Mouse (Mus musculus) limb, embryonic 15.5 days (tissue): ENCODE data around the gene Lrrc59. TPM values are rescaled to one million over a fixed set of nuclear protein-coding genes. Genes with fewer than 3 reads are reported as not detected.

Experiments used
- ATAC-seq: fragments of 200-750 bp; cut with Nextera tagmentation; 2 replicates; pipeline ENCODE4 v1.8.0; 2017; ENCODE audit warnings: low read depth, moderate TSS enrichment; ENCODE audit not compliant: insufficient number of reproducible peaks, low FRiP score, low TSS enrichment
- H3K27ac ChIP-seq: fragments of 300-500 bp; sonication (generic); 2 replicates; pipeline ENCODE4 v1.5.1; 2015; ENCODE audit warnings: moderate library complexity, mild to moderate bottlenecking, inconsistent platforms
- H3K27me3 ChIP-seq: fragments of 300-500 bp; sonication (generic); 2 replicates; pipeline ENCODE4 v1.6.1; 2015; ENCODE audit warnings: inconsistent platforms
- H3K36me3 ChIP-seq: fragments of 300-500 bp; sonication (generic); 2 replicates; pipeline ENCODE4 v1.6.1; 2015; ENCODE audit warnings: inconsistent platforms
- H3K4me1 ChIP-seq: fragments of 300-500 bp; sonication (generic); 2 replicates; pipeline ENCODE4 v1.6.1; 2015; ENCODE audit warnings: inconsistent platforms
- H3K4me2 ChIP-seq: fragments of 300-500 bp; sonication (generic); 2 replicates; pipeline ENCODE4 v1.6.1; 2015; ENCODE audit warnings: mild to moderate bottlenecking, inconsistent platforms
- H3K4me3 ChIP-seq: fragments of 300-500 bp; sonication (generic); 2 replicates; pipeline ENCODE4 v1.5.1; 2015; ENCODE audit warnings: mild to moderate bottlenecking, inconsistent platforms
- H3K9ac ChIP-seq: fragments of 300-500 bp; sonication (generic); 2 replicates; pipeline ENCODE4 v1.6.1; 2015; ENCODE audit warnings: inconsistent platforms
- H3K9me3 ChIP-seq: fragments of 300-500 bp; sonication (generic); 2 replicates; pipeline ENCODE4 v1.6.1; 2016; ENCODE audit warnings: inconsistent platforms
- WGBS: fragments of 180-500 bp; shearing (Covaris S2); methylation state at CpG from one replicate; pipeline ENCODE4 v1.1.7; 2015; 5-methylcytosine and 5-hydroxymethylcytosine counted together
- polyA plus RNA-seq: library from polyadenylated mRNA; unstranded; fragments of >200 nt; fragmentation: Nextera tagmentation; extraction: Ambion mirVana; gene quantifications from 2 replicates; pipeline ENCODE4 v1.2.1, GENCODE M21; 2015

Gene Lrrc59
- polyA plus RNA-seq, 1 experiment from 2014 or later = 231 TPM

GRCm38 (mm10) chr11:94610744-94611740, 18.5 kb upstream of the Lrrc59 start:
- no peak for ATAC-seq
- no peaks in the 10 kb centered on the region for H3K36me3 ChIP-seq
- no peak overlapping the region for H3K4me3 ChIP-seq
- no peaks in the 10 kb centered on the region for H3K4me1 ChIP-seq
- H3K4me2 ChIP-seq = no peak overlapping the region
- H3K27ac ChIP-seq = no peak overlapping the region
- WGBS = 62% methylated on average over 4 of the region's 4 CpGs
- H3K27me3 ChIP-seq = no peaks in the 10 kb centered on the region
- H3K9me3 ChIP-seq = no peaks in the 10 kb centered on the region
- H3K9ac ChIP-seq = no peak overlapping the region

- Histone ChIP-seq H3K9ac (no peak overlapping the region), H3K4me1 (no peaks in the 10 kb centered on the region), H3K4me3 (no peak overlapping the region), H3K27me3 (no peaks in the 10 kb centered on the region), H3K4me2 (no peak overlapping the region), H3K36me3 (no peaks in the 10 kb centered on the region), H3K9me3 (no peaks in the 10 kb centered on the region), H3K27ac (no peak overlapping the region)
- 74% methylated on average over 4 of the region's 4 CpGs for WGBS
- ATAC-seq = no peak
Observed at GRCm38 (mm10) chr11:94614603-94615002, 15.0 kb upstream of the Lrrc59 start.

- no peaks in the 10 kb centered on the region for H3K4me1 ChIP-seq
- no peak for ATAC-seq
Observed at GRCm38 (mm10) chr11:94615494-94615893, 14.1 kb upstream of the Lrrc59 start.

GRCm38 (mm10) chr11:94617646-94618045, 11.9 kb upstream of the Lrrc59 start:
- 86% methylated on average over 2 of the region's 2 CpGs for WGBS
- no peak overlapping the region for H3K27ac ChIP-seq
- H3K36me3 ChIP-seq = no peaks in the 10 kb centered on the region
- H3K4me3 ChIP-seq = no peak overlapping the region
- no peak overlapping the region for H3K4me2 ChIP-seq
- no peaks in the 10 kb centered on the region for H3K27me3 ChIP-seq
- H3K9ac ChIP-seq = no peak overlapping the region
- H3K4me1 ChIP-seq = no peaks in the 10 kb centered on the region
- ATAC-seq = no peak
- H3K9me3 ChIP-seq = no peaks in the 10 kb centered on the region

More at GRCm38 (mm10) chr11:94615494-94615893, 14.1 kb upstream of the Lrrc59 start:
- H3K27me3 ChIP-seq = no peaks in the 10 kb centered on the region
- no peak overlapping the region for H3K27ac ChIP-seq
- H3K4me3 ChIP-seq = no peak overlapping the region
- no peak overlapping the region for H3K4me2 ChIP-seq
- no peak overlapping the region for H3K9ac ChIP-seq
- H3K36me3 ChIP-seq = no peaks in the 10 kb centered on the region
- 24% methylated on average over 4 of the region's 4 CpGs for WGBS
- H3K9me3 ChIP-seq = no peaks in the 10 kb centered on the region

- H3K27me3 ChIP-seq = no peaks in the 10 kb centered on the region
- H3K27ac ChIP-seq = no peak overlapping the region
- H3K9ac ChIP-seq = no peak overlapping the region
- H3K4me2 ChIP-seq = no peak overlapping the region
- H3K4me3 ChIP-seq = no peak overlapping the region
- no peak for ATAC-seq
- H3K9me3 ChIP-seq = no peaks in the 10 kb centered on the region
- H3K4me1 ChIP-seq = no peaks in the 10 kb centered on the region
- WGBS = 55% methylated on average over 6 of the region's 6 CpGs
- no peaks in the 10 kb centered on the region for H3K36me3 ChIP-seq
Observed at GRCm38 (mm10) chr11:94620766-94621457, 8.7 kb upstream of the Lrrc59 start.

- H3K9ac ChIP-seq = no peak overlapping the region
- H3K4me2 ChIP-seq = no peak overlapping the region
- no peak for ATAC-seq
Observed at GRCm38 (mm10) chr11:94621458-94621852, 8.1 kb upstream of the Lrrc59 start.

GRCm38 (mm10) chr11:94622162-94622561, 7.4 kb upstream of the Lrrc59 start:
- no peak overlapping the region for H3K4me2 ChIP-seq
- 69% methylated on average over 2 of the region's 2 CpGs for WGBS
- H3K4me1 ChIP-seq = no peaks in the 10 kb centered on the region
- ATAC-seq = no peak
- no peaks in the 10 kb centered on the region for H3K9me3 ChIP-seq
- H3K27me3 ChIP-seq = no peaks in the 10 kb centered on the region
- no peak overlapping the region for H3K9ac ChIP-seq
- no peaks in the 10 kb centered on the region for H3K36me3 ChIP-seq
- no peak overlapping the region for H3K27ac ChIP-seq
- no peak overlapping the region for H3K4me3 ChIP-seq

More at GRCm38 (mm10) chr11:94621458-94621852, 8.1 kb upstream of the Lrrc59 start:
- H3K4me1 ChIP-seq = no peaks in the 10 kb centered on the region
- no peak overlapping the region for H3K27ac ChIP-seq
- no peaks in the 10 kb centered on the region for H3K27me3 ChIP-seq
- H3K4me3 ChIP-seq = no peak overlapping the region
- H3K36me3 ChIP-seq = no peaks in the 10 kb centered on the region
- H3K9me3 ChIP-seq = no peaks in the 10 kb centered on the region

GRCm38 (mm10) chr11:94629884-94630198, 274 bp downstream of the Lrrc59 start:
- no peak; the same call in 1 of the 2 replicates for ATAC-seq
- Histone ChIP-seq H3K4me3 (peak overlapping the region; percentile 96), H3K9me3 (no peaks in the 10 kb centered on the region), H3K36me3 (peaks cover 35% of the 10 kb centered on the region), H3K27me3 (no peaks in the 10 kb centered on the region), H3K4me1 (peaks cover 15% of the 10 kb centered on the region), H3K27ac (peak overlapping the region; percentile 84), H3K9ac (peak overlapping the region; percentile 75), H3K4me2 (peak overlapping the region; percentile 73)
- 0% methylated on average over 28 of the region's 28 CpGs for WGBS

- Histone ChIP-seq H3K27me3 (no peaks in the 10 kb centered on the region), H3K27ac (peak overlapping the region; percentile 84), H3K9ac (peak overlapping the region; percentile 75), H3K9me3 (no peaks in the 10 kb centered on the region), H3K36me3 (peaks cover 41% of the 10 kb centered on the region), H3K4me1 (peaks cover 15% of the 10 kb centered on the region), H3K4me2 (peak overlapping the region; percentile 73), H3K4me3 (peak overlapping the region; percentile 96)
- peak; percentile 26; the same call in 1 of the 2 replicates for ATAC-seq
- WGBS = 9% methylated on average over 26 of the region's 26 CpGs
Observed at GRCm38 (mm10) chr11:94630199-94631011, 838 bp downstream of the Lrrc59 start.

- no peak overlapping the region for H3K27ac ChIP-seq
- H3K9me3 ChIP-seq = no peaks in the 10 kb centered on the region
- ATAC-seq = no peak
- H3K4me3 ChIP-seq = no peak overlapping the region
- no peaks in the 10 kb centered on the region for H3K27me3 ChIP-seq
- H3K4me1 ChIP-seq = peaks cover 15% of the 10 kb centered on the region
- H3K4me2 ChIP-seq = no peak overlapping the region
- WGBS = 91% methylated on average over 5 of the region's 5 CpGs
- H3K36me3 ChIP-seq = peaks cover 57% of the 10 kb centered on the region
- no peak overlapping the region for H3K9ac ChIP-seq
Observed at GRCm38 (mm10) chr11:94631969-94632368, 2.4 kb downstream of the Lrrc59 start.

- ATAC-seq = no peak
- WGBS = 80% methylated on average over 8 of the region's 8 CpGs
- peaks cover 67% of the 10 kb centered on the region for H3K36me3 ChIP-seq
Observed at GRCm38 (mm10) chr11:94632988-94633387, 3.4 kb downstream of the Lrrc59 start.

More at GRCm38 (mm10) chr11:94632988-94633387, 3.4 kb downstream of the Lrrc59 start:
- Histone ChIP-seq H3K9me3 (no peaks in the 10 kb centered on the region), H3K4me1 (peaks cover 15% of the 10 kb centered on the region), H3K4me2 (no peak overlapping the region), H3K27me3 (no peaks in the 10 kb centered on the region), H3K4me3 (no peak overlapping the region), H3K27ac (no peak overlapping the region), H3K9ac (no peak overlapping the region)
